Mouse (Mus musculus): ENCODE results near the gene Fam50b. TPM values are rescaled to one million over a fixed set of nuclear protein-coding genes. Genes with fewer than 3 reads are reported as not detected.

Fam50b gene
- polyA plus RNA-seq, 1 experiment from 2014 or later = not detected

Other genes with a start within 250 kb of the Fam50b start
- gene Pxdc1, start 81.4 kb upstream of the Fam50b start, polyA plus RNA-seq (2014; fragmentation: Nextera tagmentation; extraction: Ambion mirVana) = 6.1 and 8.7 TPM in 2 replicates
- 74.4 and 78.0 TPM in 2 replicates for gene Prpf4b, start 140.5 kb downstream of the Fam50b start, polyA plus RNA-seq (2014; fragmentation: Nextera tagmentation; extraction: Ambion mirVana)
- 0.37 and 0.43 TPM in 2 replicates for gene Fam217a, start 189.5 kb downstream of the Fam50b start, polyA plus RNA-seq (2014; fragmentation: Nextera tagmentation; extraction: Ambion mirVana)
- gene 4933417A18Rik, start 189.6 kb downstream of the Fam50b start, polyA plus RNA-seq (2014; fragmentation: Nextera tagmentation; extraction: Ambion mirVana) = not detected in 2 replicates
- 0.50 and 0.82 TPM in 2 replicates for gene Eci3, start 229.0 kb downstream of the Fam50b start, polyA plus RNA-seq (2014; fragmentation: Nextera tagmentation; extraction: Ambion mirVana)

Measured in neural tube, embryonic 14.5 days (tissue).